Mouse (Mus musculus): Measurements from ENCODE around the gene Lrrc28.
A peak's percentile ranks its signal among the peaks of the same experiment; 100 is the strongest.

Gene Lrrc28

GRCm38 (mm10) chr7:67645681-67646014 lies 580 bp upstream of the Lrrc28 start:
- DNase-seq (ENCODE audit: low spot score), result no peak

DNA sequence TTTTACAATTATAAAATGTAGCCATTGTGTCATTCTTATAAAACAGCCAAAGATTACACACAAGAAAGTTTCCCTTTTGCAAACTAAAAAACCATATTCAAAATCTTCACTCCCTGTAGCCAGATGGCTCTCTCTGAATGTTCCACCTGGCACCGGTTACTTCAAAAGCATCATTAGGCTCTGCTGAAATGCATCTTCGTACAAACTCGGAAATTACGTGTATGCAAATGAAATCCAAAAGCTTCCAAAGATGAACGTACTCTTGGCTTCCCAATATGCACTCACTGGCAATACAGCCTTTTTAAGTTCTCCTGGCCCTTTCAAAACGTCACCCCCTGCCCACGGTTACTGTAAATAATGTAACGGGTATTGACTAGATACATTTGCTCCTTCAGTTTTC lies 777 bp downstream of the Lrrc28 start:
- no peak for DNase-seq (ENCODE audit: low spot score)

DNA sequence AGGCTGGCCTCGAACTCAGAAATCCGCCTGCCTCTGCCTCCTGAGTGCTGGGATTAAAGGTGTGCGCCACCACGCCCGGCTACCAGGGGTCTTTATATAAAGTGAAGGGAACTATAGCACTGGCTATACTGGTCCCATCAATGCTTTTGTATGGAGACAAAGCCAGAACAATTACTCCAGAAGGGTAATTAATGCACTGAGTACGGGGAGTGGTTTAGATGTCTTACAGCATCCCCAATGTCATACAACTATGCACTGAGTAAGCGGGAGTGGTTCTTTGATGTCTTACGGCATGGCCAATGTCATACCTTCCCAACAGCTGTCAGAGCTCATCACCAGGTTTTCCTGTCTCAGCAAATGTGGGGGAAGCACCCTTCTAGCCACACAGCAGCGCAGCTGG lies 2.1 kb downstream of the Lrrc28 start:
- no peak for DNase-seq (ENCODE audit: low spot score)

GRCm38 (mm10) chr7:67639006-67639405 lies 6.1 kb downstream of the Lrrc28 start:
- DNase-seq (ENCODE audit: low spot score), result no peak

GRCm38 (mm10) chr7:67636161-67636560 lies 8.9 kb downstream of the Lrrc28 start:
- no peak for DNase-seq (ENCODE audit: low spot score)

DNA sequence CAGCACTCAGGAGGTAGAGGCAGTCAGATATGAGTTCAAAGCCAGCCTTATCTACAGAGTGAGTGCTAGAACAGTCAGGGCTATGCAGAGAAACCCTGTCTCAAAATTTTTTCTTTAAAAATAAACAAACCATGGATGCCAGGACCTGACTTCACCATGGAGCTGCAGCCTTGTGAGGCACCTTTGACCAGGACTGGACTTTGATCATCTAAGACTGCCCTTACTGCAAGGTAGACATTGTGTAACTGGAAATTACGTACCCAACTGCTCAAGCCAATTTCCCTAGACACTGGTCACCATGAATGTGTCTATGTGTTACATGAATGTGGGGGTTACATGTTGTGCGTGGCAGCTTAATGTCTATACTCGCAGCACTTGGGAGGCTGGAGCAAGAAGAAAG lies 10.9 kb downstream of the Lrrc28 start:
- DNase-seq (ENCODE audit: low spot score), result no peak

GRCm38 (mm10) chr7:67632380-67632779 lies 12.7 kb downstream of the Lrrc28 start:
- DNase-seq (ENCODE audit: low spot score), result no peak

GRCm38 (mm10) chr7:67630817-67631216 lies 14.3 kb downstream of the Lrrc28 start:
- peak; percentile 28 for DNase-seq (ENCODE audit: low spot score)

DNA sequence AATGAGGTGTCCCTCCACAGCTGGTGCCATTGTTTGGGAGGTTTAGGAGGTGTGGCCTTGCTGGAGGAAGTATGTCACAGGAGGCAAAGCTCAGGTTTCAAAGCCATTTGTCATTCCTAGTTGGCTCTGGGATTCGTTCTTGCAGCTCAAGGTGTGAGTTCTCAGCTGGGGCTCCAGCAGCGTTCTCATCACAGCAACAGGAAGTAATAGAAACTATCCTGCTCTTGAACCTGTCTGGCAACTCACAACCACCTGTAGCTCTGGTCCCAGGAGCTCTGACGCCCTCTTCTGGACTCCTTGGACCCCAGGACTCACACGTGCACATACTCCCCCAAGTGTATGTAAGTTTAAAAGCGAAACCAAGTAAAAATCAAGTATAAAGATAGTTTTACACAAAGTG lies 15.4 kb downstream of the Lrrc28 start:
- DNase-seq (ENCODE audit: low spot score), result no peak

DNA sequence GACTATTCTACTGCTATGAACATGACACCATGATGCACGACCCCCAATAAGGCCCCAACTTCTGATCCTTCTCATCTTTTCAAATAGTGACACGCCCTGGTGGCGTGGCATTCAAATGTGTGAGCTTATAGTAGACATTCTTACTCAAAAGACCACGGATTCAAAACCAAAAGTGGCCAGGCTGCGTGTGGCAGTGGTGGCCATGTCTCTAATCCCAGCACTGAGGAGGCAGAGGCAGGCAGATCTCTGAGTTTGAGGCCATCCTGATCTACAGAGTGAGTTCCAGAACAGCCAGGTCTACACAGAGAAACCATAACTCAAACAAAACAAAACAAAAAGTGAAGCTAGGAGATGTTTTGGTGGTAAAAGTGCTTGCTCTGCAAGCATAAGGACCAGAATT lies 18.4 kb downstream of the Lrrc28 start:
- no peak for DNase-seq (ENCODE audit: low spot score)

DNA sequence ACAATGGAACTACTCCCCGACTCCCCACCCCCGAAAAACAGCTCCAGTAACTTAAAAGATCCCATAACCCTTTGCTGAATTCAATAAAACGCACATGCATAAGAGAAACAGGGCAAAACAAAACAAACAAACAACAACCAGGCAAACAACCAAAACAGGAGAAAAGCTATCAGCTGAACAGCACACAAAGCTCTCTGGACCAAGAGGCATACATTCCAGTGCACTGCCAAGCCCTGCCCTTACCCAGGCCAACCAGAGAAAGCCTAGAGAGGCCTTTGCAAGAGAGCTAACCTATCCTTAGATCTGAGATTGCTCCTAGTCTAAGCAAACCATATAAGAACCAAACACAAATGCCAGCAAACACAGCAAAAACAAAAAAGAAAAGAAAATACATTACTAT lies 22.9 kb downstream of the Lrrc28 start:
- DNase-seq (ENCODE audit: low spot score), result no peak

DNA sequence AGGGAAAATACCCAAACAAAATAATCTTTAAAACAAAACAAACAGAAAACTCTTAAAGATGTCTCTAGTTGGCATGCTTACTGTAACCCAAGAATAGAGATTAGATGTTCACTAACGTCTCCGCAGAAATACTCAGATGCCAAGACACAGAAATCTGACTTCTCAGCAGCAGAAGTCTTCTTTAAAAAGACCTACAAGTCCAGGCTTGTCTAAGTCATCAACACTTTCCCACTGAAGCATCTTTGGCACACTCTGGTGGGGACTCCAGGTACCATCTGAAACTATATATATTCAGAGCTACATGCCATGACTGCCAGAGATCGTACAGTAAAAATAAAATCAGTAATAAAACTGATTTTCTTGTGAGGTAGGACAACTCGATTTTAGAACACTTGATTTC lies 25.2 kb downstream of the Lrrc28 start:
- no peak for DNase-seq (ENCODE audit: low spot score)

DNA sequence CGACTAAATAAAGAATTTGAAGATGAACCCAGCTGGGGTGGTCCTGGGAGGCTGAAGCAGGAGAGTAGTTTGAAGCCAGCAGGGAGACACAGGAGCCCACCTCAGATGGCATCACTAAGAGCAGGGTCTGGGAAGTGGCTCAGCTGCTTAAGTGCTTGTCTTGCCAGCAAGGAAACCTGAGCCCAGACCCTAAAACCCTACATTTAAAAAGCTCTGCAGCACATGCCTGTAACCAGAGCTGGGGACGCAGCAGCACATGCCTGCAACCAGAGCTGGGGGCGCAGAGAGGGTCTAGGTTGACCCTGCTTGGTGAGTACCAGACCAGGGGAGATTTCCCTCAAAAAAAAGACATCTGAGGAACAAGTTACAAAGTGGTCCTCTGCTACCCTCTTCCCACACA lies 26.8 kb downstream of the Lrrc28 start:
- DNase-seq (ENCODE audit: low spot score), result no peak

GRCm38 (mm10) chr7:67617646-67618045 lies 27.4 kb downstream of the Lrrc28 start:
- DNase-seq (ENCODE audit: low spot score), result no peak

- no peak for DNase-seq (ENCODE audit: low spot score)
Measured at GRCm38 (mm10) chr7:67616890-67617289, 28.2 kb downstream of the Lrrc28 start.

DNA sequence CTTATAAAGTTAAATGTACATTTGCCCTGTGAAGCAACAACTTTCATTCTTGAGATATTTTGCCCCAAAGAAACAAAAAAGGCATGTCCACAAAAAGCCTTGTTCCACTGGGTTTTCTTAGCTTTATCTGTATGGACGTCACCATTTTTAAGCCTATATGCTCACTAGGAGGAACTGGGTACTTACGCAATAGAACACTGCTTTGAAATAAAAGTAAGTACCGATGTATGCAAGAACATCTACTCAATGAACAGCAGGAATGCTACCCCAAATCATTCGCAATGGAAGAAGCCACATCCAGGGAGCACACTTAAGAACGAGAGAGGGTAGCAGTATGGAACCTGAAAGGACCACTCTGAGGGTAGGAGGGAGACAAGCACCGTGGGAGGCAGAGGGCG lies 30.6 kb downstream of the Lrrc28 start:
- DNase-seq (ENCODE audit: low spot score), result no peak

DNA sequence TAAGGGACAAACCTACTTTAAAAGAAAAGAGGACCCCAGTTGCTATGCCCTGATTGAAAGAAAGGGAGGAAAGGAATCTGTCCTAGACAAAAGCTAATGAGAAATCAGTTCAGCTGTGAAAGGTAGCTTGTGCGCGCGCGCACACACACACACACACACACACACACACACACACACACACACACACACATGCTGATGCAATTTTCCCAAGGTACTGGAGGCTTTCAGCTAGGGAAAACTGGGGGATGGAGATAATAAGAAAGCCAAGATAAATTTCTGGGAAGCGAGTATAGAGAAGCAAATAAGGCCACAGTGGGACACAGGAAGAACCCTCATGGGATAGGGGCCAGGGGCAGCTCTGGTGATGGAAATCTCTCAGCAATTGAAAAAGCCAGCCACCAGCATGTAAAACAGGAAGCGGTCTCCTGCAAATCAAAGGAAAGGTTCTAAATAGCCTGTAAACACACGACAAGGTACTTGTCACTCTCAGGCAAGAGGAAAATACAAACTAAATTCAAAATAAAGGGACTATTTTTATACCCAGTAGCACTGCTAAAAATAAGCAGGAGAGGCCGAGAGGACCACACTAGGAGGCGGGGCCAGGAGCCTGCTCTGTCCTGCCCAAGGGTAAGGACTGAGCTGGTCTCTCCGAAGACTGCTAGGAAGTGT lies 31.1 kb downstream of the Lrrc28 start:
- no peak for DNase-seq (ENCODE audit: low spot score)

GRCm38 (mm10) chr7:67608348-67609024 lies 36.6 kb downstream of the Lrrc28 start:
- no peak for DNase-seq (ENCODE audit: low spot score)

- no peak for DNase-seq (ENCODE audit: low spot score)
Measured at GRCm38 (mm10) chr7:67607669-67608347, 37.3 kb downstream of the Lrrc28 start.

GRCm38 (mm10) chr7:67606250-67606649 lies 38.8 kb downstream of the Lrrc28 start:
- no peak for DNase-seq (ENCODE audit: low spot score)

GRCm38 (mm10) chr7:67605114-67605513 lies 40.0 kb downstream of the Lrrc28 start:
- DNase-seq (ENCODE audit: low spot score), result no peak

GRCm38 (mm10) chr7:67598050-67598449 lies 47.0 kb downstream of the Lrrc28 start:
- no peak for DNase-seq (ENCODE audit: low spot score)

GRCm38 (mm10) chr7:67596961-67597360 lies 48.1 kb downstream of the Lrrc28 start:
- DNase-seq (ENCODE audit: low spot score), result no peak

DNA sequence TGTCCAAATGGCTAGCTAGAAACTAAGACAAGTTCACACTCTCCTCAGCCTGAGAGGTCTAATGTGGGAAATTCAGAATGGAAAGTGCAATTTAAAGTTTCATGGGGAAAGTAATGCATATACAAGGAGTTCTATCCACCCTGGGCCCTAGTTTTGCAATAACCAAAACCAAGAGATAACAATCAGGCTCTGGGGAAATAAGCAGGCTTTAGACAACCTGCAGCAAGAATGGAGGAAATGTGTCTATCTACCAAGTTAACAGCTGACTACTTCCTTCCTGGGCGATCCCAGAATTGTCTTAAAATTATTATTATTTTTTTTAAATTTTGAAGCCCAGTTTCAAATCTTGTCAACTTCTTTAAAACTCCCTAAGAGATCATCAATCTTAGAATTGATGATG lies 48.7 kb downstream of the Lrrc28 start:
- no peak for DNase-seq (ENCODE audit: low spot score)
